Mouse (Mus musculus) megakaryocyte, embryonic 14.5 days (primary cell): Measurements from ENCODE around the gene Id1.

Experiments
- FLI1 ChIP-seq: IDR thresholded peaks from 2 replicates; pipeline ENCODE4 v1.6.1; 2012; ENCODE audit warnings: low read length, inconsistent platforms, mixed read lengths
- GATA1 ChIP-seq: IDR thresholded peaks from 3 replicates; pipeline ENCODE4 v1.6.1; 2012; ENCODE audit warnings: mixed read lengths, low read length, inconsistent platforms, borderline replicate concordance

- TF ChIP-seq GATA1 (no peak), FLI1 (no peak)
Measured at GRCm38 (mm10) chr2:152694708-152695107, 41.3 kb upstream of the Id1 start.
